Mouse (Mus musculus) kidney, adult 2 months (tissue): Measurements from ENCODE around the gene AC131692.1. TPM values are rescaled to one million over a fixed set of nuclear protein-coding genes. Genes with fewer than 3 reads are reported as not detected.
"Not testable (repeated sequence)": the region's sequence is repeated elsewhere in the genome, so short reads cannot be mapped to it uniquely, and the experiment has no call there.

Source experiments
- DNase-seq: peaks from one replicate; pipeline ENCODE4 v3.0.0; 2021
- H3K27ac ChIP-seq: fragments of 200-500 bp; 2 replicates; pipeline ENCODE4 v1.5.1; 2012; ENCODE audit warnings: low read depth, low read length, control low read depth, inconsistent platforms; ENCODE audit not compliant: insufficient read depth
- H3K27me3 ChIP-seq: fragments of 200-500 bp; replicated peaks from 2 replicates; pipeline ENCODE4 v1.6.1; 2012; ENCODE audit warnings: mild to moderate bottlenecking, moderate library complexity, low read length, inconsistent platforms; ENCODE audit not compliant: control insufficient read depth, insufficient read depth
- H3K36me3 ChIP-seq: fragments of 200-500 bp; 2 replicates; pipeline ENCODE4 v1.6.1; 2012; ENCODE audit warnings: mild to moderate bottlenecking, moderate library complexity, low read length, inconsistent platforms; ENCODE audit not compliant: control insufficient read depth, insufficient read depth
- H3K4me1 ChIP-seq: fragments of 200-500 bp; 2 replicates; pipeline ENCODE4 v1.6.1; 2011; ENCODE audit warnings: low read length; ENCODE audit not compliant: control insufficient read depth, insufficient read depth
- H3K4me3 ChIP-seq: fragments of 200-500 bp; 2 replicates; pipeline ENCODE4 v1.5.1; 2011; ENCODE audit warnings: mild to moderate bottlenecking, low read depth, low read length, control low read depth; ENCODE audit not compliant: insufficient read depth
- CTCF ChIP-seq: fragments of 200-500 bp; conservative IDR thresholded peaks from 2 replicates; pipeline ENCODE4 v1.5.1; 2011; ENCODE audit warnings: low read depth, mild to moderate bottlenecking, control low read depth, low read length, moderate library complexity, mixed read lengths; ENCODE audit not compliant: insufficient read depth, insufficient read length
- POLR2A ChIP-seq: fragments of 200-500 bp; IDR thresholded peaks from one replicate; pipeline ENCODE4 v1.6.1; 2011; ENCODE audit warnings: low read depth, low read length, control low read depth
- WGBS: fragments of 180-500 bp; shearing (Covaris S2); methylation state at CpG from one replicate; pipeline ENCODE4 v1.1.7; 2018; 5-methylcytosine and 5-hydroxymethylcytosine counted together
- polyA plus RNA-seq: library from polyadenylated mRNA; depleted of rRNA; stranded (reverse); fragments of >200 nt; gene quantifications from 2 replicates; pipeline ENCODE4 v1.2.3, GENCODE M21; 2012

The AC131692.1 gene
- polyA plus RNA-seq, 1 experiment = not detected

GRCm38 (mm10) chr19:6132171-6132827 is 38.1 kb downstream of the AC131692.1 start:
- 80% methylated on average over 7 of the region's 7 CpGs for WGBS
- Histone ChIP-seq H3K4me1 (no peaks in the 10 kb centered on the region), H3K27ac (no peak overlapping the region), H3K36me3 (no peaks in the 10 kb centered on the region), H3K4me3 (no peak overlapping the region), H3K27me3 (no peaks in the 10 kb centered on the region)
- no peak for DNase-seq
- TF ChIP-seq POLR2A (no peak), CTCF (no peak)

- 59% methylated on average over 1 of the region's 1 CpGs for WGBS
- H3K4me1 ChIP-seq = not testable (repeated sequence)
Measured at GRCm38 (mm10) chr19:6133197-6133596, 39.0 kb downstream of the AC131692.1 start.

GRCm38 (mm10) chr19:6136397-6136796 is 42.2 kb downstream of the AC131692.1 start:
- Histone ChIP-seq H3K36me3 (no peaks in the 10 kb centered on the region), H3K27me3 (no peaks in the 10 kb centered on the region), H3K27ac (no peak overlapping the region), H3K4me1 (0 out of 2 replicates have a peak, but pooled peaks cover 4% of the 10 kb centered on the region), H3K4me3 (no peak overlapping the region)
- TF ChIP-seq CTCF = no peak
- TF ChIP-seq POLR2A = no peak
- 74% methylated on average over 3 of the region's 3 CpGs for WGBS
- DNase-seq = no peak

More at GRCm38 (mm10) chr19:6133197-6133596, 39.0 kb downstream of the AC131692.1 start:
- H3K36me3 ChIP-seq, H3K27me3 ChIP-seq, H3K27ac ChIP-seq, DNase-seq, H3K4me3 ChIP-seq: not testable (repeated sequence)

GRCm38 (mm10) chr19:6139701-6140100 is 45.5 kb downstream of the AC131692.1 start:
- H3K27ac ChIP-seq = no peak overlapping the region

GRCm38 (mm10) chr19:6140374-6140677 is 46.1 kb downstream of the AC131692.1 start:
- no peak for DNase-seq
- Histone ChIP-seq H3K27ac (peak overlapping the region; percentile 77), H3K27me3 (no peaks in the 10 kb centered on the region), H3K36me3 (no peaks in the 10 kb centered on the region), H3K4me1 (0 out of 2 replicates have a peak, but pooled peaks cover 4% of the 10 kb centered on the region), H3K4me3 (peak overlapping the region; percentile 84)
- WGBS = 2% methylated on average over 16 of the region's 16 CpGs
- no peak for TF ChIP-seq POLR2A
- no peak for TF ChIP-seq CTCF

More at GRCm38 (mm10) chr19:6139701-6140100, 45.5 kb downstream of the AC131692.1 start:
- Histone ChIP-seq H3K36me3 (no peaks in the 10 kb centered on the region), H3K4me3 (no peak overlapping the region), H3K27me3 (no peaks in the 10 kb centered on the region), H3K4me1 (0 out of 2 replicates have a peak, but pooled peaks cover 4% of the 10 kb centered on the region)
- 91% methylated on average over 6 of the region's 6 CpGs for WGBS
- peak; percentile 36 for DNase-seq
- TF ChIP-seq CTCF = no peak
- no peak for TF ChIP-seq POLR2A

GRCm38 (mm10) chr19:6140678-6141393 is 46.6 kb downstream of the AC131692.1 start, which contains the start of gene Batf2:
TSS of gene Batf2 (plus strand) at chr19:6140983.
- peak within 1 kb of the TSS; percentile 84 for H3K4me3 ChIP-seq
- H3K27ac ChIP-seq = peak within 1 kb of the TSS; percentile 86
- TF ChIP-seq POLR2A = no peak
- peak; percentile 71 for TF ChIP-seq CTCF
- no peaks in the 10 kb centered on the region for H3K36me3 ChIP-seq
- peak; percentile 95 for DNase-seq
- H3K27me3 ChIP-seq = no peaks in the 10 kb centered on the region
- WGBS = under 1% methylated on average over 68 of the region's 68 CpGs
- H3K4me1 ChIP-seq = 0 out of 2 replicates have a peak, but pooled peaks cover 4% of the 10 kb centered on the region

- WGBS = 1% methylated on average over 15 of the region's 15 CpGs
- 0 out of 2 replicates have a peak, but pooled peaks cover 4% of the 10 kb centered on the region for H3K4me1 ChIP-seq
- TF ChIP-seq POLR2A (no peak), CTCF (peak; percentile 67)
- H3K36me3 ChIP-seq = no peaks in the 10 kb centered on the region
- H3K27ac ChIP-seq = peak within 1 kb of the TSS; percentile 86
- peak within 1 kb of the TSS; percentile 84 for H3K4me3 ChIP-seq
- peak; percentile 88 for DNase-seq
- H3K27me3 ChIP-seq = no peaks in the 10 kb centered on the region
Measured at GRCm38 (mm10) chr19:6141394-6141749, 47.2 kb downstream of the AC131692.1 start, which contains the start of gene Arl2. TSS of gene Arl2 (minus strand) at chr19:6141548.
